Mouse (Mus musculus) CH12.LX (cell line): ENCODE data around the gene Hykk. TPM values are rescaled to one million over a fixed set of nuclear protein-coding genes. Genes with fewer than 3 reads are reported as not detected.

Experiments used
- DNase-seq: peaks from one replicate; pipeline ENCODE4 v3.0.0-alpha.2; 2013; ENCODE audit errors: extremely low read depth
- H3K27ac ChIP-seq: 2 replicates; pipeline ENCODE4 v1.5.1; 2012; ENCODE audit warnings: low read depth, mild to moderate bottlenecking, control low read depth, moderate library complexity; ENCODE audit not compliant: insufficient read depth
- H3K27me3 ChIP-seq: replicated peaks from 2 replicates; pipeline ENCODE3; 2012; ENCODE audit warnings: inconsistent platforms
- H3K36me3 ChIP-seq, 2 experiments: replicated peaks in 1 of 2; 2 replicates each; pipeline versions ENCODE3 to v1.6.1; 2012; ENCODE audit warnings: inconsistent platforms in 1 of 2, low read length in 1 of 2, mild to moderate bottlenecking in 1 of 2, mixed read lengths in 1 of 2, moderate library complexity in 1 of 2; ENCODE audit not compliant: control insufficient read depth in 1 of 2, insufficient read depth in 1 of 2
- H3K4me1 ChIP-seq, 2 experiments: 2 replicates each; pipeline ENCODE4 v1.6.1; 2012; ENCODE audit warnings: inconsistent platforms in 1 of 2, moderate library complexity in 1 of 2; ENCODE audit not compliant: insufficient read depth in 2 of 2, control insufficient read depth in 1 of 2
- H3K4me2 ChIP-seq: 2 replicates; pipeline ENCODE4 v1.6.1; 2012; ENCODE audit warnings: low read depth, mild to moderate bottlenecking, control low read depth; ENCODE audit not compliant: poor library complexity, insufficient read depth, severe bottlenecking
- H3K4me3 ChIP-seq, 3 experiments: fragments of 150-350 bp in 1 of 3; sonication (generic) in 1 of 3; replicated peaks in 1 of 3; 2 replicates each; pipeline versions ENCODE3 to v1.5.1; 2011 to 2012; ENCODE audit warnings: low read depth in 2 of 3, low read length in 2 of 3, mild to moderate bottlenecking in 2 of 3, moderate library complexity in 2 of 3, control low read depth in 1 of 3, improper control_type of control experiment in 1 of 3, inconsistent platforms in 1 of 3, mixed read lengths in 1 of 3; ENCODE audit not compliant: poor library complexity in 1 of 3
- H3K79me2 ChIP-seq: replicated peaks from 2 replicates; pipeline ENCODE4 v1.6.1; 2012; ENCODE audit warnings: mild to moderate bottlenecking, moderate library complexity; ENCODE audit not compliant: control insufficient read depth, poor library complexity, insufficient read depth, severe bottlenecking; ENCODE audit errors: extremely low read depth
- H3K9ac ChIP-seq: 2 replicates; pipeline ENCODE4 v1.6.1; 2012; ENCODE audit warnings: low read depth, mild to moderate bottlenecking, control low read depth, moderate library complexity; ENCODE audit not compliant: insufficient read depth
- H3K9me3 ChIP-seq: replicated peaks from 2 replicates; pipeline ENCODE3; 2012; ENCODE audit warnings: low read length, inconsistent platforms, mixed read lengths
- BHLHE40 ChIP-seq: IDR thresholded peaks from 2 replicates; pipeline ENCODE4 v1.6.1; 2011; ENCODE audit warnings: mild to moderate bottlenecking, low read depth, low read length, improper control_type of control experiment
- CHD1 ChIP-seq: IDR thresholded peaks from 2 replicates; pipeline ENCODE4 v1.6.1; 2012; ENCODE audit warnings: low read depth, low read length, improper control_type of control experiment, inconsistent platforms
- CTCF ChIP-seq, 2 experiments: IDR thresholded peaks in 1 of 2; conservative IDR thresholded peaks in 1 of 2; 2 replicates each; pipeline ENCODE4 v1.5.1; 2011 to 2012; ENCODE audit warnings: low read depth in 2 of 2, low read length in 2 of 2, improper control_type of control experiment in 1 of 2, inconsistent platforms in 1 of 2, mild to moderate bottlenecking in 1 of 2, moderate library complexity in 1 of 2
- E2F4 ChIP-seq: IDR thresholded peaks from 2 replicates; pipeline ENCODE4 v1.6.1; 2011; ENCODE audit warnings: low read depth, low read length, improper control_type of control experiment; ENCODE audit not compliant: insufficient replicate concordance
- EP300 ChIP-seq: IDR thresholded peaks from 2 replicates; pipeline ENCODE4 v1.6.1; 2011; ENCODE audit warnings: low read length, improper control_type of control experiment
- GABPA ChIP-seq: IDR thresholded peaks from 2 replicates; pipeline ENCODE4 v1.6.1; 2012; ENCODE audit warnings: low read depth, low read length, improper control_type of control experiment, inconsistent platforms; ENCODE audit not compliant: insufficient replicate concordance
- MEF2A ChIP-seq: IDR thresholded peaks from 2 replicates; pipeline ENCODE4 v1.6.1; 2014; ENCODE audit warnings: low read depth, mild to moderate bottlenecking, inconsistent platforms, low read length, improper control_type of control experiment, borderline replicate concordance
- NRF1 ChIP-seq: IDR thresholded peaks from 2 replicates; pipeline ENCODE4 v1.6.1; 2014; ENCODE audit warnings: low read depth, mild to moderate bottlenecking, inconsistent platforms, low read length, improper control_type of control experiment, moderate library complexity
- RAD21 ChIP-seq: IDR thresholded peaks from 2 replicates; pipeline ENCODE4 v1.6.1; 2011; ENCODE audit warnings: low read depth, mild to moderate bottlenecking, low read length, improper control_type of control experiment, moderate library complexity
- SIN3A ChIP-seq: IDR thresholded peaks from 2 replicates; pipeline ENCODE4 v1.6.1; 2012; ENCODE audit warnings: low read length, improper control_type of control experiment, inconsistent platforms
- SMC3 ChIP-seq: IDR thresholded peaks from 2 replicates; pipeline ENCODE4 v1.6.1; 2011; ENCODE audit warnings: low read depth, low read length, improper control_type of control experiment
- UBTF ChIP-seq: IDR thresholded peaks from 2 replicates; pipeline ENCODE4 v1.6.1; 2012; ENCODE audit warnings: low read depth, mild to moderate bottlenecking, inconsistent platforms, low read length, improper control_type of control experiment, moderate library complexity
- USF1 ChIP-seq: IDR thresholded peaks from 2 replicates; pipeline ENCODE4 v1.6.1; 2014; ENCODE audit warnings: low read depth, mild to moderate bottlenecking, inconsistent platforms, low read length, improper control_type of control experiment
- USF2 ChIP-seq: conservative IDR thresholded peaks from 2 replicates; pipeline ENCODE4 v1.6.1; 2011; ENCODE audit warnings: low read depth, low read length, improper control_type of control experiment
- ZC3H11A ChIP-seq: IDR thresholded peaks from 2 replicates; pipeline ENCODE4 v1.6.1; 2012; ENCODE audit warnings: low read depth, mild to moderate bottlenecking, inconsistent platforms, low read length, improper control_type of control experiment
- ZMIZ1 ChIP-seq: IDR thresholded peaks from 2 replicates; pipeline ENCODE4 v1.6.1; 2012; ENCODE audit warnings: low read depth, mild to moderate bottlenecking, inconsistent platforms, low read length, improper control_type of control experiment
- ZNF384 ChIP-seq: IDR thresholded peaks from 2 replicates; pipeline ENCODE4 v1.6.1; 2012; ENCODE audit warnings: low read depth, low read length, improper control_type of control experiment, inconsistent platforms
- dilution Hi-C: fragments of 300-500 bp; cut with MboI; formaldehyde crosslinking; loops from 2 replicates; pipeline ENCODE4 v1.14.3; 2020; ENCODE audit warnings: low sequenced_read_pairs; ENCODE audit not compliant: extremely low pct_unique_long_range_greater_than_20kb, extremely low pct_ligation_motif_present
- in situ Hi-C: fragments of 300-500 bp; cut with MboI; formaldehyde crosslinking; loops from 3 replicates; pipeline ENCODE4 v1.14.3; 2019; ENCODE audit warnings: low sequenced_read_pairs, low pct_ligation_motif_present, low pct_unique_long_range_greater_than_20kb, mixed read lengths
- polyA plus RNA-seq: library from polyadenylated mRNA; unstranded; fragments of >175 nt; gene quantifications from 2 replicates; pipeline ENCODE4 v1.2.1, GENCODE M21; 2012; ENCODE audit warnings: low read depth; ENCODE audit not compliant: insufficient read length
- total RNA-seq, 2 experiments: library from RNA; depleted of rRNA; stranded (reverse); fragments of 300-350 nt in 1 of 2; fragments of >200 nt in 1 of 2; gene quantifications; 2 replicates each; pipeline ENCODE4 v1.2.3; 2012 to 2014

Hykk gene
- total and polyA plus RNA-seq, 3 experiments: 0.15 to 0.23 (median 0.17) TPM

GRCm38 (mm10) chr9:54930741-54931140 lies 13.7 kb downstream of the Hykk start:
- H3K79me2 ChIP-seq: no peaks in the 10 kb centered on the region
- no peak overlapping the region for H3K4me3 ChIP-seq
- H3K27ac ChIP-seq: no peak overlapping the region
- TF ChIP-seq E2F4 (no peak), GABPA (no peak), EP300 (no peak), CHD1 (no peak), RAD21 (no peak), USF2 (no peak), BHLHE40 (no peak), MEF2A (no peak), ZC3H11A (no peak), SIN3A (no peak), USF1 (no peak), CTCF (conservative IDR thresholded peaks at IDR 0.05 in 1 of 2, IDR thresholded peaks at IDR 0.05 in 1 of 2; ENCODE audit: low read depth in 2 of 2, low read length in 2 of 2) (no peak)
- no peaks in the 10 kb centered on the region for H3K27me3 ChIP-seq
- DNase-seq: no peak
- in situ Hi-C loops (no loop called here), dilution Hi-C loops (no loop called here)
- H3K4me1 ChIP-seq: peaks cover 0 to 3% of the 10 kb centered on the region in 2 experiments; a peak in 1 of 4 replicates
- H3K9ac ChIP-seq: no peak overlapping the region
- no peaks in the 10 kb centered on the region for H3K9me3 ChIP-seq
- no peaks in the 10 kb centered on the region for H3K36me3 ChIP-seq
- H3K4me2 ChIP-seq: no peak overlapping the region

DNA sequence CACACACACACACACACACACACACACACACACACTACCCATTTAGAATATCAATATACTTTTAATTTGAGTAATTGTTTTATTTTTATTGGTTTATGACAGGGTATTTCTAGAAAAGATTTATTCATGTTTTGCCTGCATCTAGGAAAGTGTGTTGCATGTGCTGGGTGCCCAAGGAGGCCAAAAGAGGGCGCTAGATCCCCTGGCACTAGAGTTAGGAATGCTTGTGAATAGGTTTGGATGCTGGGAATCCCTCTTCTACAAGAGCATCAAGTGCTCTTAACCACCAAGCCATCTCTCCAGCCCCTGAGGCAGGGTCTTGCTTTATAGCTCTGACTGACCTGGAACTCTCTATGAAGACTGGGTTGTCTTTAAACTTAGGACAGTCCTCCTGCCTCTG lies 14.7 kb downstream of the Hykk start:
- Histone ChIP-seq H3K79me2 (no peaks in the 10 kb centered on the region), H3K36me3 (no peaks in the 10 kb centered on the region), H3K4me3 (no peak overlapping the region), H3K9ac (no peak overlapping the region), H3K27me3 (no peaks in the 10 kb centered on the region), H3K27ac (no peak overlapping the region), H3K4me1 (peaks cover 5 to 11% of the 10 kb centered on the region in 2 experiments; a peak in 3 of 4 replicates), H3K9me3 (no peaks in the 10 kb centered on the region), H3K4me2 (no peak overlapping the region)
- in situ Hi-C loops (no loop called here), dilution Hi-C loops (no loop called here)
- TF ChIP-seq CHD1 (no peak), SMC3 (peak; percentile 10; the same call in 1 of the 2 replicates), CTCF (conservative IDR thresholded peaks at IDR 0.05 in 1 of 2, IDR thresholded peaks at IDR 0.05 in 1 of 2; ENCODE audit: low read depth in 2 of 2, low read length in 2 of 2) (peak in 1 of 2 experiments; percentile 49; a peak in 2 of 4 replicates), USF2 (no peak), RAD21 (peak; percentile 37)
- DNase-seq: peak; percentile 7

- Histone ChIP-seq H3K9ac (no peak overlapping the region), H3K4me2 (no peak overlapping the region), H3K4me1 (peaks cover 5 to 11% of the 10 kb centered on the region in 2 experiments; a peak in 3 of 4 replicates), H3K79me2 (no peaks in the 10 kb centered on the region), H3K9me3 (no peaks in the 10 kb centered on the region), H3K27me3 (no peaks in the 10 kb centered on the region), H3K36me3 (no peaks in the 10 kb centered on the region), H3K4me3 (no peak overlapping the region), H3K27ac (no peak overlapping the region)
- no peak for DNase-seq
- dilution Hi-C loops: no loop called here
- no peak for TF ChIP-seq EP300
- no peak for TF ChIP-seq E2F4
- no peak for TF ChIP-seq ZNF384
- no peak for TF ChIP-seq UBTF
- TF ChIP-seq ZC3H11A: no peak
- no peak for TF ChIP-seq NRF1
- no peak for TF ChIP-seq RAD21
- TF ChIP-seq USF2: no peak
- no peak for TF ChIP-seq ZMIZ1
- in situ Hi-C loops: no loop called here
Observed at GRCm38 (mm10) chr9:54932379-54932778, 15.3 kb downstream of the Hykk start.
